Mouse (Mus musculus) left cerebral cortex, adult 11 months (tissue): ENCODE results near the gene Npy4r.
A peak's percentile ranks its signal among the peaks of the same experiment; 100 is the strongest.

Experiments used
- DNase-seq: peaks from one replicate; pipeline ENCODE4 v3.0.0; 2022; ENCODE audit warnings: low spot score

Gene Npy4r

GRCm38 (mm10) chr14:34152342-34152741 lies at the start of gene Npy4r:
TSS of gene Npy4r (minus strand) at chr14:34152489.
- DNase-seq: no peak

- DNase-seq: no peak
Measured at GRCm38 (mm10) chr14:34201231-34202035, 49.1 kb upstream of the Npy4r start, which contains the start of gene Gprin2. TSS of gene Gprin2 (minus strand) at chr14:34201653.

GRCm38 (mm10) chr14:34200738-34201230 lies 48.5 kb upstream of the Npy4r start:
- DNase-seq: no peak

- no peak for DNase-seq
Measured at GRCm38 (mm10) chr14:34196706-34197105, 44.4 kb upstream of the Npy4r start.

- DNase-seq: no peak
Measured at GRCm38 (mm10) chr14:34195466-34195865, 43.2 kb upstream of the Npy4r start.

GRCm38 (mm10) chr14:34193879-34194278 lies 41.6 kb upstream of the Npy4r start:
- no peak for DNase-seq

GRCm38 (mm10) chr14:34190361-34190760 lies 38.1 kb upstream of the Npy4r start:
- no peak for DNase-seq

- no peak for DNase-seq
Measured at GRCm38 (mm10) chr14:34188629-34189028, 36.3 kb upstream of the Npy4r start.

- DNase-seq: no peak
Measured at GRCm38 (mm10) chr14:34183101-34183500, 30.8 kb upstream of the Npy4r start.

GRCm38 (mm10) chr14:34179351-34179750 lies 27.1 kb upstream of the Npy4r start:
- peak; percentile 73 for DNase-seq

- DNase-seq: no peak
Measured at GRCm38 (mm10) chr14:34171107-34171506, 18.8 kb upstream of the Npy4r start.

GRCm38 (mm10) chr14:34155752-34156151 lies 3.5 kb upstream of the Npy4r start:
- DNase-seq: no peak

GRCm38 (mm10) chr14:34154601-34155337 lies 2.5 kb upstream of the Npy4r start:
- no peak for DNase-seq

GRCm38 (mm10) chr14:34142915-34143314 lies 9.4 kb downstream of the Npy4r start:
- DNase-seq: no peak

- no peak for DNase-seq
Measured at GRCm38 (mm10) chr14:34142316-34142715, 10.0 kb downstream of the Npy4r start.

GRCm38 (mm10) chr14:34139671-34140664 lies 12.3 kb downstream of the Npy4r start:
- no peak for DNase-seq

GRCm38 (mm10) chr14:34135391-34135790 lies 16.9 kb downstream of the Npy4r start:
- no peak for DNase-seq

- DNase-seq: no peak
Measured at GRCm38 (mm10) chr14:34131216-34131615, 21.1 kb downstream of the Npy4r start.

GRCm38 (mm10) chr14:34121691-34122090 lies 30.6 kb downstream of the Npy4r start:
- no peak for DNase-seq

GRCm38 (mm10) chr14:34120923-34121351 lies 31.4 kb downstream of the Npy4r start:
- no peak for DNase-seq

- DNase-seq: no peak
Measured at GRCm38 (mm10) chr14:34120016-34120910, 32.0 kb downstream of the Npy4r start.
